Mouse (Mus musculus): Measurements from ENCODE around the gene Kcng3.

Kcng3 gene

GRCm38 (mm10) chr17:83631783-83632652, at the start of gene Kcng3:
Gene Kcng3, minus strand, starts transcription at chr17:83631895.
- DNase-seq (ENCODE audit: low read depth, low spot score): no peak

- DNase-seq (ENCODE audit: low read depth, low spot score): no peak
Observed at GRCm38 (mm10) chr17:83677370-83677769, 45.7 kb upstream of the Kcng3 start.

DNA sequence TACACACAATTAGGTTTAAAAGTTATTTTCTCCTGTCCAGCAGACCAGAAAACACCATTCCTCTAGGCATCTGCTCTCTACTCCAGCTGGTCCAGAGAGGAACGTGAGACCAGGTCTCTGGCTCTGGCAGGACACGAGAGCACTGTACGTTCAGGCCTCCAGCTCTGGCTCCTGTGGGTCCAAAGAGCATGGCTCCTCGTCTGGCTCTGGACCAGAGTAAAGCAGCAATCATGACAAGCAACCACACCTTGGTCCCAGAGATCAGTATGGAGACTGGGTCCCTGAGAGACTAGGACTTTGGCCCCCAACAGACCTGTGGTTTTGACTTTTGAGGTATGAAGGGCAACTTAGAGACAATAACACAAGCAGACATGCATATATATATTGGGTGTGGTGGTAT, 41.0 kb upstream of the Kcng3 start:
- no peak for DNase-seq (ENCODE audit: low read depth, low spot score)

GRCm38 (mm10) chr17:83667934-83668690, 36.4 kb upstream of the Kcng3 start:
- DNase-seq (ENCODE audit: low read depth, low spot score): no peak

DNA sequence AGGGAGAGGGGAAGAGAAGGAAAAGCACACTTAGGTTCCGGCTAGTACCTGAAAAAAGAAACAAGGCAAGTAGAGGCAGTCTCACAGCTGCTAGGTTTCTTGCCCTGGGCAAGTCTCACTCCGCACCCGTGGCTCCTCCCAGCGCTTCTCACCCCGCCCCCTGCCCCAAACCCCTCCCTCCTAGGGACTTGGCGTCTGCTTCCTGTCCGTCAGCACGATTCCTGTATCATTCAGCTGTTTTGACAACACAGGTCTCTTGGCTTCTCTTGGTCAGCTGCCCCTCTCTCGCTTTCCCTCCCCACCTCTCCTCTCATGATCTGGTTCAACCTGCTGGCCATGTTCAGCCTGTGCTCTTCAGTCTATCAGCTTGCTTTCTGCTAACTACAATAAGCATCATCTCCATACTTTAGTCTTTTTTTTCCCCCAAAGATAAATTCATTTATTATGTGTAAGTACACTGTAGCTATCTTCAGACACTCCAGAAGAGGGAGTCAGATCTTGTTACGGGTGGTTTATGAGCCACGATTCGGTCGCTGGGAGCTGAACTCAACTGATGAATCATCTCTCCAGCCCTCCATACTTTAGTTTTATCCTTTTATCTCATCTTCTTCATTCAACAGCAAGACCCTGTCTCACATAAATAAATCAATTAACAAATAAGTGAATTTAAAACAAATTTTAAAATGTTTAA, 35.0 kb upstream of the Kcng3 start:
- DNase-seq (ENCODE audit: low read depth, low spot score): peak; percentile 8

DNA sequence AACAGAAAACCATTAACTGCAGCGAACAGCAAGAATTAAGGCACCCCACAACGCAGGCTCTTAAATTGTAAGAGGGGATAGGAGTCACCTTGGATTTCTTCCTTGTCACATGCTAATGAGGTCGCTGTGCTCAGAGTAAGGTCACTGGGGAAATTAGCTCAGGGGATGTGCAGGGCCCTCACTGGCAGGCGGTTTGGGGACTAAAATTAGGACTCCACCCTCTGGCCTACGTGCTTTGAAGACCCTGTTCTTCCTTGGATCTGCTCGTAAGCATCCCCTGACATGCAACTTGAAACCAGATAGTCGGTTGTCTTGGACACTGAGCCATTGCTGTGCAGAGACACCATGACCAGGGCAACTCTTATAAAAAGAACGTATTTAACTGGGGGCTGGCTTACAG, 33.1 kb upstream of the Kcng3 start:
- no peak for DNase-seq (ENCODE audit: low read depth, low spot score)

GRCm38 (mm10) chr17:83658943-83659342, 27.2 kb upstream of the Kcng3 start:
- no peak for DNase-seq (ENCODE audit: low read depth, low spot score)

GRCm38 (mm10) chr17:83657375-83657774, 25.7 kb upstream of the Kcng3 start:
- DNase-seq (ENCODE audit: low read depth, low spot score): no peak

DNA sequence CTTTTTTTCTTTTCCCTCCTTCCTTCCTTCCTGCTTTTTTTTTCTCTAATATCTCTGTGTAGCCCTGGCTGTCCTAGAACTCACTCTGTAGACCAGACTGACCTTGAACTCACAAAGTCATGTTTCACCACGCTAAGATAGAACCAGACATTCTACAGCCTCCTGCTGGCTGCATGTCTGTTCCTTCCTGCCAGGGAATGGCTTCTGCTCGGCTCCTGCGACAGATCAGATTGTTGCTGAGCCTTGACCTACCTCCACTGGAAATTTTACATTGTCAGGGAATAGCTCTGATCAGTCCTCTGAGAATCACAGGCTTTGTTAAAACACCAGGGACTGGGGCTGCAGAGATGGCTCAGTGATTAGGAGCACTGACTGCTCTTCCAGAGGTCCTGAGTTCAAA, 24.0 kb upstream of the Kcng3 start:
- DNase-seq (ENCODE audit: low read depth, low spot score): no peak

- DNase-seq (ENCODE audit: low read depth, low spot score): no peak
Observed at GRCm38 (mm10) chr17:83654651-83655136, 23.0 kb upstream of the Kcng3 start.

DNA sequence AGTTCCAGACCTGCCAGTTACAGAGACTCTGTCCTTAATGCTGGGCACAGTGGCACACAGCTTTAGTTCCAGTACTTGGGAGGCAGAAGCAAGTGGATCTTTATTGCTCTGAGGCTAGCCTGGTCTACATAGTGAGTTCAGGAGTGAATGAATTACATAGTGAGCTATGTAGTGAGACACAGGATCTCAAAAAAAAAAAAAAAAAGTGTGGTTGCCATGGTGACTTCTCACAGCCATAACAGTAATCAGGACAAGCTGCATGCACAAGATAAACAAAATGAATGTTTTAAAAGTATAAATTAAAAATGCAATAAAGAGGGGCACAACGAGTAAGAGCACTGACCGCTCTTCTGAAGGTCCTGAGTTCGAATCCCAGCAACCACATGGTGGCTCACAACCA, 21.9 kb upstream of the Kcng3 start:
- no peak for DNase-seq (ENCODE audit: low read depth, low spot score)

- DNase-seq (ENCODE audit: low read depth, low spot score): no peak
Observed at GRCm38 (mm10) chr17:83650932-83651682, 19.4 kb upstream of the Kcng3 start.

DNA sequence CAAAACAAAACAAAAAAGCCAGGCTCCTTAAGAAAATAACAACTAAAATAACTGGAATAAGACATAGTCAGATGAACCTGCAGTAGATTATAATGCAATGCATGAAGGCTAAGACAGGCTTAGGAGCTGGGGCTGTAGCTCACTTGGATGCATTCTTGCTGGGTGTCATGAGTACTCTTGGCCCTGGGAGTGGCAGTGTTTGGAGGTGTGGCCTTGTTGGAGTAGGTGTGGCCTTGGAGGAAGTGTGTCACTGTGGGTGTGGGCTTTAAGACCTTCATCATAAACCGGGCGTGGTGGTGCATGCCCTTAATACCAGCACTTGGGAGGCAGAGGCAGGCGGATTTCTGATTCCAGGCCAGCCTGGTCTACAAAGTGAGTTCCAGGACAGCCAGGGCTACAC, 18.3 kb upstream of the Kcng3 start:
- no peak for DNase-seq (ENCODE audit: low read depth, low spot score)

GRCm38 (mm10) chr17:83647413-83647812, 15.7 kb upstream of the Kcng3 start:
- DNase-seq (ENCODE audit: low read depth, low spot score): no peak

DNA sequence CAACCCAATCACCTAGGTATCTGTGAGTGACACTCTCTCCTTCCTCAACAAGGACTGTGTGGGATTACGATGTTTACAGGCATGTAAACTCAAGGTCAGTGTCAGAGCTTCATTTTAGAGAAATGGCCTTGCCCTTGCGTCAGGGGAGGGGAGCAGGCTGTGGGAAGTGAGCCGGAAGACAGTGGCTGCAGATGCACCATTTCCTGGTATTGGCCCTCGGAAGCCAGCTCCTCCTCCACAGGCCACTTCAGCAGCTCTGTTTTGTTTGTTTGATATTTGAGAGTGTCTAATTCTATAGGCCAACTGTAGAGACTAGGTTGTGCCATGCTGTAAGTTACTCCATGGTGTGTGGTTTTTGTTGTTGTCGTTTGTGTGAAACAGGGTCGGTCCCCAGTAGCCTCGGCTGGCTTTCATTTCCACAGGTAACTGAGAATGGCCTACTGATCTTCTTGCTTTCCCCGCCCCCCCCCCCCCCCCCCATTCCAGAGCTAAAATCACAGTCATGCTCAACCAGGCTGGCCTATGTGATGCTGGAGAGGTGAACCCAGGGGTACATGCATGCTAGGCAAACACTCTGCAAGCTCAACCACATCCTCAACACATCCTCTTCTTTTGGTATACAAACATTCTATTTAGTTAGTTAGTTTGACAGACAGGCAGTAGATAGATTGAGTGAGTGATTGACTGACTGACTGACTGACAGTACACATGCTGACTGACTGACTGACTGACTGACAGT, 14.9 kb upstream of the Kcng3 start:
- no peak for DNase-seq (ENCODE audit: low read depth, low spot score)

- DNase-seq (ENCODE audit: low read depth, low spot score): peak; percentile 33
Observed at GRCm38 (mm10) chr17:83645226-83645808, 13.6 kb upstream of the Kcng3 start.

DNA sequence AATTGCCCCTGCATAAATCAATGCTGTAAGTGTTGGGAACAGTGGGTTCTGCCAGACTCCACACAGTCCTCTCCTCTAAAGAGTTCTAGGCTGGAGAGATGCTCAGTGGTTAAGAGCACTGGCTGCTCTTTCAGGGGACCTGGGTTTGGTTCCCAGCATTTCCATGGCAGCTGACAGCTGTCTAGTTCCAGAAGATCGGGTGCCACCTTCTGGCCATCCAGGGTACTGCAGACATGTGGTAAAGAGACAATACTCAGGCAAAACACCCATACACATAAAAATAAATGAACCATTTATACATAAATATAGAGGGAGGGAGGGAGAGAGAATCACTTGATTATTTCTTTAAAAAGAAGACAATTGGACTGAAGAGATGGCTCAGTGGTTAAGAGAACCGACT, 5.7 kb upstream of the Kcng3 start:
- peak; percentile 55 for DNase-seq (ENCODE audit: low read depth, low spot score)

GRCm38 (mm10) chr17:83636443-83636842, 4.7 kb upstream of the Kcng3 start:
- no peak for DNase-seq (ENCODE audit: low read depth, low spot score)

DNA sequence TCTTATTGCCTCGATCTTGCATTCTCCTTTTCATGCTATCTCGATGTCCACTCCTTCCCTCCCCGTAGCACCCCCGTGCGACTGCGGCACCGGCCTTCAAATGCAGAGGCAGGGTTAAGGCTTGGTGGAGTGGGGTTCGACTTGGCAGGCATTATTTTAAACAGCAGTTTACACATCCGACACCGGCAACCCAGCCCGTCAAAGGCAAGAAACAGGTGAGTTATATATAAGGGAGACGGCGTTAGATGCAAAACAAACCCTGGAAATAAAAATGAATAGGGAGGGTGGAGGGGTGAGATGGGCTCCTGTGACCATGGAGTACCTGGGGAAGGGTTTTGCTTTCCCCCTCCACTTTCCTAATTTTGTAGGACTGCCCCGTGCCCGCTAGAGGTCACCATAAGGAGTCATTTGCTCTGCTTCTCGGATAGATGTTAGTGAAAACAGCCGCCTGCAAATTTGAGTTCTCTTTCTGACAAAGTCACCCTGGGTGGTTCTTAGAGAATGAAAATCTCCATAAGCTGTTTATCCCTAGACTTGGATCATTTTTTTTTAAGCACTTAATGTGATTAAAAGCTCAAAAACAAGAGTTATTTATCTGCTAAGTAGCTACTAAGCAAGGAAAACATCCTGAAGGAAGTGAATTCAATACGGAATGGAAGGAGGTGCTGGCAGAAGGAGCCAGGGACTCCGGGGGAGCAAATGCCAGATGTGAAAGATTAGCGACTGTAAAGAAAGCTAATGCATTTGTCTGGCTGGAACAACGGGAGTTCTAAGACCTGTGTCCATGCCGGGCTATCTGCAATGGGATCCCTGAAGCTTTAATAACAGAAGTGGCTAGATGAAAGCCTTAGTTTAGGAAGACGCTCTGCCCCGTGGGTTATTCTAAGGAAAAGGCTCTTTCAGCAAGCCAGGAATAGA, 1.2 kb upstream of the Kcng3 start:
- peak; percentile 73 for DNase-seq (ENCODE audit: low read depth, low spot score)

All from 3T3-L1 (cell line).